Mouse (Mus musculus): ENCODE data around the gene Fam193b.
"Not testable (repeated sequence)": the region's sequence is repeated elsewhere in the genome, so short reads cannot be mapped to it uniquely, and the experiment has no call there.

The Fam193b gene

DNA sequence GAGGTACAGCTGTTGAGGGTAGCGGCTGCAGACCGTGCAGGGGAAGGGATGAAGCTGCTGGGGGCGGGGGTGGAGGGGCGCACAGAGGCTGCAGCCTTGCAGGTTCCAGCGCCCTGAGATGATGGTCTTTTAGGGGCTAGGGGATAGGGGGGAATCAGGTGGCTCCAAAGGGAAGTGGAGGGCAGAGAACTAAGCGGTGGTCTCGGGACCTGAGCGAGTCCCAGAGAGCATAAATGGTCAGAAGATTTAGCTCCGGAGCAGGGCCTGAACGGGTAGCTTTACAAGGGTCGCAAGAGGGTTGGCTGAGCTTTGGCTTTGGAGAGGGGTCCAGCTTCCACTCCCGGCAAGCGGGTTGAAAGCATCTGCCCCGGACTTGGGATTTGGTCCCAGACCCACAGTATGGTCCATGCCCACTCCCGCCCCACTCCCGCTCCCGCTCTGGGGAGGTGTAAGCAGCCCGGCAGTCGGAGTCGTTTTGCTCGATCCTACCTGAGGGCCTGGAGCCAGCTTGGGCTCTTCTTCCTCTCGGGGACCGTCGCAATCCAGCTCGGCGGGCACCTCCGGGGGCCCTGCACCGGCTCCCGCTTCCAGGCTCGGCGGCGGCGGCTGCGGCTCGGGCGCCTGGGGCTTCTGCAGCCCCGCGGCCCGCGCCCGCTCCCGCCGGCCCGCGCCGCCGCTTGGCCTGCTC is 490 bp downstream of the Fam193b start:
- peak; percentile 59 for DNase-seq

DNA sequence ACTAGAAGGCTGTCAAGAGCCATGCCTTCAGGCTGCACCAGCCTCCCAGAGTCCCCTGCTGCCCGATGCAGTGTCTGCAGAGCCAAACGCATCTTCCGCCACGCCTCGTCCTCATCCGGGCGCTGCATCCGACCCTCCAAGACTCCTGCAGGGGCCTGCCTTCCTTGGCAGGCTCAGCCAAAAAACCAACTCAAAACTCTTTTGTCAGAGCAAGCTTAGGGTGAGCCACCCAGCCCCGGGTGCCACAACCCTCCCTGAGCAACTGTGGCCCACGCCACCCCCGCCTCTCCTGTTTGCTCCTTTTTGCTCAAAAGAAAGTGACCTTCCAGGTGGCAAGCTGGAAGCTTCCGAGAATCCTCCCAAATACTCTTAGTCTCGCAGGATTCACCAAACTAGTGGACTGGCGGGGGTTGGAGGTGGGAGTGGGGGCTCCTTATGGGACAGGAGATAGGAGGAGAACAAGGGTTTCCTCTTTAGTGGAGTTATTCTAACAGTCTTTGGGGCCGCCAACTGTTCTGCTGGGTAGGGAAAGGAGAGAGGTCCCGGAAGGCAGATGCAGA is 1.1 kb downstream of the Fam193b start:
- peak; percentile 41 for DNase-seq

DNA sequence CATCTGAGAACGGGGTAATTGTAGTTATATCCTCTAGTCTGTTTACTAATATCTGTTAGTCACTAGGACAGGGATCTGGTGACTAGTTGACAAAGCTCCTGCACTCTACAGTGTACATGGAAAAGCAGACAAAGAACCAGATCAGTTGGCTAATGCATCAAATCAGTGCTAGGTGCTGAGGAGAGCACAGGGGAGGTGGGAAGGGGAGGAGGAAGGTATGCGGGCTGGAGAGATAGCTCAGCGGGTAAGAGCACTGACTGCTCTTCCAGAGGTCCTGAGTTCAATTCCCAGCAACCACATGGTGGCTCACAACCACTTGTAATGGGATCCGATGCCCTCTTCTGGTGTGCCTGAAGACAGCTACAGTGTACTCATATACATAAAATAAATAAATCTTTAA is 2.4 kb downstream of the Fam193b start:
- not testable (repeated sequence) for DNase-seq

DNA sequence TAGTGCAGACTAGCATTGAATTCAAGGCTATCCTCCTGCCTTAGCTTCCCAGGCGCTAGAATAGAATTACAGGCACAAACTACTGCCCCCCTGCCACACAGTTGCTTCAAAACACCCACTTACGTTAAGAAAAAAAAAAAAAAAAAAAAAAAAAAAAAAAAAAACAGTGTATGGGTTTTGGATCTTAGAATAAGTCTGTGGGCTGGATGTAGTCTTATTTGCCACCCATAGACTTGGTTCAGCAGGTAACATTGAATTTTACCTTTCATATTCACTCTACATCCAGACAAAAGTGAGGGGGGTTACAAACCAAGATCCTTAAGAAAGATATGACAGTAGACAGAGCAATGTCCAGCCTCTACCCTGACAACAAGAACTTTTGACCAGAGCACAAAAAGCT is 3.0 kb downstream of the Fam193b start:
- DNase-seq: no peak

DNA sequence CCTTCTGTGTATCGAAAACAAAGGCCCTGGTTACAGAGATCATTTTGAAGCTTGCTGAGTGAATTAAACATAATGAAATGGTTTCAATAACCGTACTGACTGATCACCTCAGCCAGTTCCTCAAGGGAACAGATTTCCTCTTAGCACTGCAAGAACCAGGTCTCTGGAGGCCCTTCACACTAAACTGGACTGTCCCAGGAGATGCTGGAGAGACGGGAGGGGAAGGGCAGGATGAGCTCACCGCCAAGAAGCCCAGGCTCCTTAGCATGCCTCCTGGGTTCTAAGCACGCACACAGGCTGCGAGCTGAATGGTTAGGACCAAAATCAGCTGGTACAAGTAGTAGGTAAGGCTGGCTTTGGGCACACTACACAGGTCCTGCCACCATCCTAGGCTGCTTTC is 3.9 kb downstream of the Fam193b start:
- no peak for DNase-seq

DNA sequence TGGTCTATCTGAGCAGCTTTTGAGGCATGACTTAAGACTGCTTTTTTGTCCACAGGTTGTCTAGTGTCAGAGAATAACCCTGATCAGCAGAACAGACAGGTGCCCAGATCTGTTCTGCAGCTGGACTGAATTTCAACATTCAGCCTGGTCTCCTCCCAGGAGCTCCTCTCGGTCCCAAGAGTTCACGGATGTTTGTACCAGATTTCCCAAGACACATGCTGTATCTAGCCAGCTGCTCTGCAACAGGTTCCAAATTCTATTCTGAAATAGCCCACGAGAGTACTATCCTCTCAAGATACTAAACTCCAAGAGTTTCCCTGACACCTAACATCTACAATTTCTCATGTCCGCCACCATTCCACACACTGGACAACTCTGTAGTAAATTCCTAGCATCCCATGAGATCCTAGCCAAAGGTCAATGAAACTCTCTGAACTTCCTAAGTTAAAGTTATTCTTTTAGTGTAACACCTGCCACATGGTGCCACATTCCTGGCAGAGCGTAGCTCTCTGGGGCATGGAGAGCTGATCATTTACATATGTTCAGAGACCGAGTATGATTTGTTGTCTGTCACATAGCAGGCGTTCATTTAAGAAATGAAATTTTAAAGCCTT is 7.5 kb downstream of the Fam193b start:
- DNase-seq: no peak

DNA sequence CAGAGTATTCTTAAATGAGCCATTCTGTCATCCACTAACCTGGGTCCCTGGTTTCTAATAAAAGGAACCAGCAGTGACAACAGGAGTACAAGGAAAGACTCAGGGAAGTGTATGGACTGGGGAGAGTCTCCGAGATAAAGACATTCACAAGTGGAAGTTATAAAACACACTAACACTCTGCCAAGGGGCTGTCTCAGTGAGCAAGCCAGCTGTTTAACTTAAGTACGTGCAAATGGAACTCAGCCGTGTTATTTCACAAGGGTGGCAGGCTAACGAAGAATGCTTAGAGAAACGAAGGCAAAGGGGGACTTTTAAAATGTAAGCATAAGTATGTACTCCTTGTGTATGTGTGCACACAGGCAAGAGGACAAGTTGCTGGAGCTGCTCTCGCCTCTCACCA is 13.4 kb downstream of the Fam193b start:
- no peak for DNase-seq

DNA sequence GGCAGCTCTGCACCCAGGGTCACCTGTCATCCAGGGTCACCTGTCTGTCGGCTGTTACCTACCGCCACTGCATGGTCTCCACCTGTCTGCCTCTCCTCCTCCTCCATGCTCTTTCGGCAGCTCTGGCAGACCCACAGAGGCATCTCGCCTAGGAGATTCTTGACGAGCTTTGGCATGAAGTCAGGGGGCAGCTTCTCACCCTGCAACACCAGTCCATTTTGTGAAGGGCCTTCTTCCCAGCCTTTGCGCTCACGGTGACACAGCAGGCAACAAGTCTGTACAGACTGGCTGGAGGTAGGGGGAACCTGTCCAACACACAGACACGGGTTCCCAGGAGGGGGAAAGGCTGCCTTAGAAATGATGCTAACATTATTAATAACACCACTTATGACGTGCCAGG is 15.0 kb downstream of the Fam193b start:
- no peak for DNase-seq

DNA sequence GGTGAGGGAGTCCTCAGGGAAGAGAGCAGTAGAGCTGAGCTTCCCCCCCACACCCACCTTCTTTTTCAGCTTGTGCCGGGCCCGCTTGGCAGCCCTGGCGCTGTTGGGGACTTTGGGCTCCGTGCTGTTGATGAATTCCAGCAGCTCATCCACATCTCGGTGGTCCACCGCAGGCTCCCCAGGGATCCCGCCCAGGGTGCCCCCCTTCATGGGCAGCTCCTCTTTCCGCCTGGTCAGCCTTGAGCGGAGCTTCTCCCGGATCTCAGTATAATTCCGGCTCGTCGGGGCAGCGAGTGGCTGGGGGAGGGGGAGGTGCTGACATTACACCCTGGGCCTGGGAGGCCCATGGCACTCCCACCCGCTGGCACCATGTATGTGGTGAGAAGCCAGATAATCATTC is 21.9 kb downstream of the Fam193b start:
- no peak for DNase-seq

DNA sequence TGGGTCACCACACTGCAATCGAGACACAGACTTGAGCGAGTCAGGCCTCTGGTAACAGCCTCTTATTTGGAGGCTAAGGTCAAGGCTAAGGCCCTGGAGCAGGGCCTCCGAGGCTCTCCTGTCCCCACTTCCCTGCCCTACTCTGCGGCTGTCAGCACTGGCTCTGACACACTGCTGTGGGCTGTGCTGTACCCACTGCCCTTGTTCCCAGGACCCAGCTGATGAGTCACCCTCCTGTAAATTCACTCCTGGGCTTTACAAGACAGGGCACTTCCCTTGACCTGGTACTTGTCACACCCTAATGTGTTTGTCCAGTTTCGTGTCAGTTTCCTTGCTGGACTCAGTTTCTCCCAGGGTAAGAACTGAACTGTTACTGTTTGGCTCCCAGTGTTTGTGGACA is 22.5 kb downstream of the Fam193b start:
- DNase-seq: no peak

DNA sequence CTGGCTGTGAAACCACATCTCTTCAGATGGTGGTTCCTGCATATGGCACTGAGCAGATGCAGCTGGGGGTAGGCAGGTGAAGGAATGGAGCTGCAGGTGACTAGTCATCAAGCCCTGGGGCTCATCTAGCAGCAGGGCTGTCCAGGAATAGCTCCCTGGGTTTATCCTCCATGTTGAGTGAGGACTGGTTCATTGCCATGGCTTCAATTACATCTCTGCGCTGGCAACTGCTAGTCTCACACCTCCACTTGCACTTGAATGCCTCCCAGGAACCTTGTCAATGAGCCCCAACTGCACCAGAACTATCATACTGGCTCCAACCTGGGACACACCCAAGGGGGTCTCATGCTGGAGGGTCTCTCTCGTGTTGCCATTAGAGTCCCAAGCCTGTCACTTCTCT is 23.0 kb downstream of the Fam193b start:
- DNase-seq: no peak

DNA sequence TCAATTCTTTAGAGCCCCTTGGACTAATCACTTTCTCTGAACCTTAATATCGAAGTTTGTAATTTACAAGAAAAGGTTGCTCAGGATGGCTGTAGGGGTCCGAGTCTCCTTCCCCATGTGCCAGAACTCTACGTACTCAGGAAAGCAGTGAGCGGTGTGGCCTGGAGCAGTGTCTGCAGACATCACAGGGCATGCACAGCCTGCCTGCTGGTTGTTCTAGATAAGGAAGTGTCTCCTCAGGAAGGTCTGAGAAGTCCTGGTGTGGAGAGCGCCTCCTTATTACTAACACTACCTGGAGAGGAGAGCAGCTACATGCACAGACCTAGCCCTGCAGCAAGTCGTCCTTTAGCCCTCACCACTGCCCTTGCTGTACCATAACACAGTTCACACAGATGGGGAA is 26.1 kb downstream of the Fam193b start:
- DNase-seq: no peak

DNA sequence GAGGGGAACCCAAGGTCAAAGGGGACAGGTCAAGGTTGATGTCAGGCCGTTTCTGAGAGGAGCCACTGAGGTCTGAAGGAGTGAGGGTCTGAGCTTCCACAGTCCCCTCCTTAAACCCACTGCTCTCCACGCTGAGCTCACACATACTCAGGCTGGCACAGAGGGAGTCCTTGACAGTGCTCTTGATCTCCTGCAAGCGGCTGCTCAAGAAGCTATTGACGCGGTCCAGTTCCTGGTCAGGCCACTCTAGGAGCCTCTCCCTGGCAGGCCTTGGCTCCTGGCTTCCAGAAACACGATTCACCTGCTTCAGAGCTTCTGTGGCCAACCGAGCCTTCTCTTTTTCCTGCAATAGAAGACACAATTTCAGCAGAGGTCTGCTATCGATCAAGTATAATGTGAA is 27.5 kb downstream of the Fam193b start:
- DNase-seq: no peak

DNA sequence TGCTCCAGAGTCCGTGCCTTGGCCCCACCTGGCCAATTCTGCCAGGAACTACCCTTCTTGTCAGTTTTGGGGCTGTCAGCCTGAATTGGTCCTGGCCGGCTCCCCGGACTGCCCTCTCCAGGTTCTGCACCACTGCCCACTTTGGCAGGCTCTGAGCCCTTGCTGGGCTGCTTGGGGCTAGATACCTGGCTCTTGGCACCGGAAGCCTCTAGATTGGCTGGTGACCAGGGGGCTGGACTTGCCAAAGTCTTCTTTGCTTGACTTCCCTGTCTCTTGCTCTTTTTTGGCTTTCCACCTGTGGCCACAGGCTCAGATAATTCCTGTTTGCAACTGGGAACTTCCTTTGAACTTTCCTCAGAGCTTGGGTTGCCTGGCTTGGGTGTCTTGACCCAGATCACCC is 28.0 kb downstream of the Fam193b start:
- DNase-seq: no peak

DNA sequence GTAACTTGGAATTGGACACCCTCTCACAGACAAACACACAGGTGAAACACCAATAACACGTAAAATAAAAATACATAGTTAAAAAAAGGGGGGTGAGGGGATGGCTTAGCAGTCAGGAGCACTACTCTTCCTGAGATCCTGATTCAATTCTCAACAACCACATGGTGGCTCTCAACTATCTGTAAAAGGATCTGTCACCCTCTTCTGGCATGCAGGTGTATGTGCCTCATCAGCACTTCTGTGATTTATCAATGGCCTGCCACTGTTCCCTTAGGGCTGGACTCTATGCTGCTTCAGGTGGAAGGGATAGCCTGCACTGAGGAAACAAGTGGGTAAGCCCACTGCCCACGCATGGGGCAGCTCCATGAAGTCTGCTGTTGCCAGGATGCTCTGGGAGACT is 30.0 kb downstream of the Fam193b start:
- DNase-seq: no peak

DNA sequence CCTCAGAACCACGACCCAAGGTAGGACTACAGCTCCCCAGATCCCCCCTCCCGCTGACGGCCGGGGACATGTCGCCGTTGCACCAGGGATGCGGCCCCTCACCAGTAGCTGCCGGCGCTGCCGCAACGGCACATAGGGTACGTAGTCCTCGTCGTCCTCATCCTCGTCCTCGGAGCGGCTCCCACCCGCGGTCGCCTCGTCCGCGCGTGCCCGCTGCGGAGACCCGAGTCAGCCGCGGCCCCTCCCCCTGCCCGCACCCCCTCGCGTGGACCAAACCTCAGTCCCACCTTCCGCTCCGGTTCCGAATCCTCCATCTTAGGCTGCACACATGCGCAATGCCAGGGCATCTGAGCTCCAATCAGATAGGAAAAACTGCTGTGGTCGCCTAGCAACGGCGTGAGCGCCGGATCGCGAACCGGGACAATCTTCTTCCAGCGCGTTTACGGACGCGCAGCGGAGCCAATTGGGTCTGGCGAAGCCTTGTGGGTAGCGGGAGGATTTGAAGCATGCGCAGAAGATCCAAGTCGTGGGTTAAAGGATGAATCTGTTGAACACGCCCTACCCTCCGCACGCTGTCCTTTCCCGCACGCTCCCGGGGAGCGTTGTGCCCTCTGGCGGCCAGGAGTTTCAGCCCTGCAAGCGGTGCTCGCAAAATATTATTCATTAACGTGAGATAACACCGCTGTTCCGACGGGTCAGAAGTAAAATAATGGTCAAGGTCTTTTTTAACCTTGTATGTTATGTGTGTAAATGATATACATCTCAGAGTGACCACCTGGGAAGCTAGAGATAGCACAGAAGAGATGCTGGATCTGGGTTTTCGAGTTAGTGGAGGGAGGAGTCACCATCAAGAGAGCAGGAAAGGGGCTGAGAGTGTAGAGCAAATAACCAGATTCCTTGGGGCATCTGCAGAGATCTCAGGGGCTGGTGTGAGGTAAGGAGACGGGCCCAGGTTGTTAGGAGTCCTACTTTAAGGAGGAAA is 34.4 kb downstream of the Fam193b start, which contains the start of gene Ddx41:
Gene Ddx41, minus strand, starts transcription at position 465 of the 982 bp plus-strand sequence.
- DNase-seq: peak; percentile 100

DNA sequence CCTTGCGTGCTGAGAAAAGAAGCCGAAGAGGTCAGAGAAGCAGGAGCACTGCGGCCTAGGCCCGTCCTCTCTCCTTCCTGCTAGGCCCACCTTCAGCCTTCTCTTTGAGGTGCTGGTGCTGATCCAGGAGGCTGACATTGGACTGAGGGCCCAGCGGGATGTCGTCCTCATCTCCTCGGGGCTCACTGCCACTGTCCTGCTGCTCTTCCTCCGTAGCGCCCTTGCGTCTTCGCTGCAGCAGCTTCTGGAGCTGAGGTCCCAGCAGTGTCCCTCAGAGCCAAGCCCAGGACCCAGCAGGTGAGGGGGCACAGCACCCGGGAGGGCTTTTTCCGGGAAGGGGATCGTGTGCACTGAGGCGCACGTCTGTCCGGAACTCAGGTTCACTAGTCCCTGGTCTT is 35.1 kb downstream of the Fam193b start:
- peak; percentile 57 for DNase-seq

DNA sequence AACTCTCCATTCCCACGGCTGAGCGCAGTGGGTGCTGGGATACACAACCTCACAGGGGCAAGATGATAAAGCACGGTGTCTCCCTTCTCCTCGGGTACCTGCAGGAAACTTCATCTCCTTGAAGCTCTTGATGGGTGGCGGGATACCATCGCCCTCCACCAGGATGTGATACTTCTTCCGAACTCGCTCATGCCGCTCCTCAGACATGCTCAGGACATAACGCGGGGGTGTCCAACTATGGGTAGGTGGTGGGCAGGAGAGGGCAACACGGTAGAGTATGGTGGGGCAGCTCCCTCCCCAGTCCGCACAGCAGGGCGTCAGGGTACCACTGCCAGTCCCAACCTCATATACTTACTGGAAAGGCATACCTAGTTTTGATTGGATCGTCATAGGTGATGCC is 35.7 kb downstream of the Fam193b start:
- DNase-seq: peak; percentile 61

DNA sequence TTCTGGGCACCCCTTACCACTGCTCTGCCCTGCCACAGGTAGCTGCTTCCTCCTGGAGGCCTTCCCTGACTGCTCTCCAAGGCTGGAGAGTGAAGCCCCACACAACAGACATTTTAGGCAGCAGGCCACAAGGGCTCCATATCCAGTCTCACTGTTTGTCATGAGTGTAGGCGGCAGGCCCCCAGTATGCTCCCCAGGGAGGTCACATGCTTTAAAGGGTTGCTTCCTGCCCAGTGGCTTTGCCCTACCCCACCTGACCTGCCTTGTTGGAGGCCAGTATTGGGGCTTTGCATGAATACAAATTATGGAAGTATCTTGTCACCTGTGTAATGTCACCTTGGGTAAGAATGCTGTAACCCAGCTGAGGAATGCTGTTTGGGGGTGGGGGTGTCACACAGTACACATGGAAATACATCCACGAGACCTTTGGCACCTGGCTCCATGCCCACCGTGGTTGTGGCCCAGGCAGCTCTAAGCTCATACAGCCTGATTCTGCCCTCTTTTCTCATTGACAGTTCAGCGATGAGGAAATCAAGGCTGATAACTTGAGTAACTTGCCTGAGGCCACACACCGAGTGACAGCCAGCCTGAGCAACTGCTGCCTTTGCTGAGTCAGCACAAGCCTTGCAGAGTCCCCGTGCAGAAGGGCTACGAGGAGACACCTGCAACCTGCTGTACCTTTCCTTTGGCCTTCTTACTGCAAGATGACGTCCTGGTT is 41.6 kb downstream of the Fam193b start, which contains the start of gene Dok3:
Gene Dok3, minus strand, starts transcription at position 99 of the 718 bp plus-strand sequence.
- no peak for DNase-seq

DNA sequence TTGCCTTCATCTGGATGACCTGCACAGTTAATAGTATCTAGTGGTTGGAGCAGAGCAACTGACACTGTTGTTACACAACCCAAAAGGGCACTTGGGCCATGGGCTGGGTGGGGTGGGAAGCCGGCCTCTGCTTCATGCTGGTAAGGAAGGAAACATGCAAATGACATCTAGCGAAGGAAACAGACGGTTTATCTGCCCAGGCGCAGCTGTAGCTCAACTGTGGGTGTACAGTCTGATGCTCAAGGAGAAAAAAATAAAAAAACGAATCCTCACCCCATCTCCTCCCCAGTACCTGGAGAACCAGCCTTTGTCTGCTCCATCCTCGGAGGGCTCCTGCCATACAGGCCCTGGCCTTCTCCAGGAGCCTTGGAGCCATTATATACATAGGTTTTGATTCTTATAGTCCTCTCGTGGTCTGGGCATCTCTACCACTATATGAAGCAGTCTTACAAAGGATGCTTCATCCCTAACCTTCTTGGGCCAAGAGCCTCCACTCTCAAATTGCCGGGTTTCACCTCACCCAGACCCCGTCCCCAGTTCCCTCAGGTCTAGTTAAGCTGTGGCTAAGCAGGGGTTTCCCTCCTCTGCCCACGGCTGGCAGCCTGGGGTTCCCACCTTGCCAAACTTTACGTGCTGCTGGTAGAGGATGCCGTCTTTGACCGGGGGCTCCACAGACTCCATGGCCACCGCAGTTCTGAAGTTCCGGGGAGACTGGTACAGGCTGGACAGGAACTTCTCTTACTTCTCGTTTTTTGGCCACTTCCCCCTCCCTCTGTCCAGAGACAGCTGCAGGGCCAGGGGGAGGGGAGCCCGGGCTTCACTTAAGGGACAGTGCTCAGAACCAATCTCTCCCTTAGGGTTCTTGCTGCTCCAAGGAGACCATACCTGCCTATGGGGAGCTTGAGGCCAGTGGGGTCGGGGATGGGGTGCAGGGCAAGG is 42.8 kb downstream of the Fam193b start:
- no peak for DNase-seq

DNA sequence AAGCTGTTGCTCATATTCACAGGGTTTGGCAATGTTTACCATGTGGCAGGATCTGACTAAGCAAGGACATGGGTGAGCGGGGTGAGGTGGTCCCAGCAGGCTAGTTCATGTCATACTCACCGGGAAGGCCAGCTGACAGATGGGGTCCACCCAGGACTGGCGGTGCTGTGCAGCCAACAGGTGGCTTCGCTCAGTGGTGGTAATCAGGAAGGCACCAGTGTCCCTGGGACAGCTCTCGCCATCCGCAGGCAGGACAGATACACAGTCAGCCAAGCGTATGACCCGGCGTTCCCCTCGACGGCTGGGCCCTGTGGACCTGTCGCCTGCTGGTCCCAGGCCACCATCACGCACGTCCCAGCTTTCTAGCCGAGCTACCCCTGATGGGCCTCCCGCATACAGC is 43.7 kb downstream of the Fam193b start:
- DNase-seq: no peak
